Mouse (Mus musculus) embryo, embryonic 9.5 days (tissue): ENCODE results near the gene Atg10.

ENCODE experiments used
- DNase-seq: peaks from one replicate; pipeline ENCODE4 v3.0.0-alpha.2; 2017; ENCODE audit errors: extremely low spot score

Gene Atg10

GRCm38 (mm10) chr13:91175347-91175746 is 48.4 kb downstream of the Atg10 start:
- DNase-seq, result no peak

GRCm38 (mm10) chr13:91171766-91172491 is 51.8 kb downstream of the Atg10 start:
- DNase-seq, result no peak

GRCm38 (mm10) chr13:91171205-91171604 is 52.6 kb downstream of the Atg10 start:
- DNase-seq, result no peak

GRCm38 (mm10) chr13:91169529-91170319 is 54.0 kb downstream of the Atg10 start:
- no peak for DNase-seq

- DNase-seq, result no peak
Measured at GRCm38 (mm10) chr13:91168486-91168885, 55.3 kb downstream of the Atg10 start.

- no peak for DNase-seq
Measured at GRCm38 (mm10) chr13:91167561-91167960, 56.2 kb downstream of the Atg10 start.

GRCm38 (mm10) chr13:91166286-91166685 is 57.5 kb downstream of the Atg10 start:
- no peak for DNase-seq

- DNase-seq, result no peak
Measured at GRCm38 (mm10) chr13:91165200-91165599, 58.6 kb downstream of the Atg10 start.

- DNase-seq, result no peak
Measured at GRCm38 (mm10) chr13:91163292-91163691, 60.5 kb downstream of the Atg10 start.

GRCm38 (mm10) chr13:91162452-91162851 is 61.3 kb downstream of the Atg10 start:
- no peak for DNase-seq

- DNase-seq, result no peak
Measured at GRCm38 (mm10) chr13:91160616-91161015, 63.2 kb downstream of the Atg10 start.

- DNase-seq, result no peak
Measured at GRCm38 (mm10) chr13:91159881-91160280, 63.9 kb downstream of the Atg10 start.

GRCm38 (mm10) chr13:91157941-91158340 is 65.8 kb downstream of the Atg10 start:
- no peak for DNase-seq

GRCm38 (mm10) chr13:91157429-91157828 is 66.3 kb downstream of the Atg10 start:
- no peak for DNase-seq

- no peak for DNase-seq
Measured at GRCm38 (mm10) chr13:91156949-91157348, 66.8 kb downstream of the Atg10 start.

- no peak for DNase-seq
Measured at GRCm38 (mm10) chr13:91156308-91156707, 67.5 kb downstream of the Atg10 start.

GRCm38 (mm10) chr13:91155429-91156207 is 68.2 kb downstream of the Atg10 start:
- no peak for DNase-seq

- no peak for DNase-seq
Measured at GRCm38 (mm10) chr13:91154622-91155021, 69.1 kb downstream of the Atg10 start.

GRCm38 (mm10) chr13:91136337-91136736 is 87.4 kb downstream of the Atg10 start:
- no peak for DNase-seq

- no peak for DNase-seq
Measured at GRCm38 (mm10) chr13:91133334-91133890, 90.4 kb downstream of the Atg10 start.

- DNase-seq, result no peak
Measured at GRCm38 (mm10) chr13:91129071-91129470, 94.7 kb downstream of the Atg10 start.

GRCm38 (mm10) chr13:91128581-91128980 is 95.2 kb downstream of the Atg10 start:
- DNase-seq, result no peak
